Mouse (Mus musculus): ENCODE measurements around the gene Srgap3. TPM values are rescaled to one million over a fixed set of nuclear protein-coding genes. Genes with fewer than 3 reads are reported as not detected.
"Not testable (repeated sequence)": the region's sequence is repeated elsewhere in the genome, so short reads cannot be mapped to it uniquely, and the experiment has no call there.

The Srgap3 gene
- polyA plus RNA-seq, 1 experiment from 2014 or later, result 1.3 TPM

DNA sequence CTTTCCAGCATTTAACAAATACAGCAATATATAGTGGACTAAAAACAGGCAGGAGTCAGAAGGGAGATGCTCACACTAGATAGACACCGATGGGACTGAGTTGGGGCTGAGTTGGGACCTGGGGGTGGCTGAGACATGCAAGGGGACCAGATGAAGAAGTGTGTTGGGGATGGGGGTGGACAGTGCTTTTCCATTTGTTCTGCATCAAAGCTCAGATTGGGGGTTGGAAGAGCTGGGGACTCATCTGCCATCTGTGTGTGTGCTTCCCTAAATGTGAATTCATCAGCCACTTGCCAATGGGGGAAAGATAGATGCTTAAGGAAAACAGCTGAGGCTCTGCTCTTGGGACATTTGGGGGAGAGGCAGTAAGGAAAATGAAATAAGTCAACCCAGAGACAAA, 227.1 kb downstream of the Srgap3 start:
- 75% methylated on average over 1 of the region's 1 CpGs for WGBS (ENCODE audit: insufficient replicate concordance)
- no peak for ATAC-seq

DNA sequence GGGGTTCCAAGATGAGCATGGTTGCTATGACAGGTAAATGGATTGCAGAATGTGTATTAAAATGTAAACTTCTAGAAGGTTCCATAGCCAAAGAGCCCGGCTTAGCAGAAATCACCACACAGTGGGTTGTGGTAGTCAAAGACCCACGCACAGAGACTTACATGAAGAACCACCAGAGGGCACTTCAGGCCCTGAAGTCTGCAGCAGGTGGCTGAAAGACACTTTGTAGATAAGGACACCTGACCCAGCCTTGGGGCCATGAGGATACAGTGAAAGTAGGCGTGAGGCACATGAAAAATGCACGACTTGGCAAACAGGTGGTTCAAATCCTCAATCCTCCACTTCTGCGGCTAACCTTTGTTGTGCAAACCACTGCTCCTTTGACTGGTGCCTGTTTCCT, 229.9 kb downstream of the Srgap3 start:
- WGBS (ENCODE audit: insufficient replicate concordance), result 42% methylated on average over 5 of the region's 5 CpGs
- Histone ChIP-seq H3K36me3 (no peaks in the 10 kb centered on the region), H3K4me3 (no peak overlapping the region), H3K27ac (no peak overlapping the region), H3K4me1 (no peaks in the 10 kb centered on the region), H3K9ac (no peak overlapping the region), H3K27me3 (replicated peaks) (no peaks in the 10 kb centered on the region), H3K9me3 (replicated peaks) (0 out of 2 replicates have a peak, but pooled peaks cover 6% of the 10 kb centered on the region), H3K4me2 (no peak overlapping the region)
- ATAC-seq, result peak; percentile 21; the same call in 1 of the 2 replicates

More for the DNA sequence above, 227.1 kb downstream of the Srgap3 start:
- Histone ChIP-seq H3K4me1 (no peaks in the 10 kb centered on the region), H3K4me2 (no peak overlapping the region), H3K27ac (no peak overlapping the region), H3K9ac (no peak overlapping the region), H3K9me3 (replicated peaks) (no peaks in the 10 kb centered on the region), H3K27me3 (replicated peaks) (no peaks in the 10 kb centered on the region), H3K4me3 (no peak overlapping the region), H3K36me3 (no peaks in the 10 kb centered on the region)

DNA sequence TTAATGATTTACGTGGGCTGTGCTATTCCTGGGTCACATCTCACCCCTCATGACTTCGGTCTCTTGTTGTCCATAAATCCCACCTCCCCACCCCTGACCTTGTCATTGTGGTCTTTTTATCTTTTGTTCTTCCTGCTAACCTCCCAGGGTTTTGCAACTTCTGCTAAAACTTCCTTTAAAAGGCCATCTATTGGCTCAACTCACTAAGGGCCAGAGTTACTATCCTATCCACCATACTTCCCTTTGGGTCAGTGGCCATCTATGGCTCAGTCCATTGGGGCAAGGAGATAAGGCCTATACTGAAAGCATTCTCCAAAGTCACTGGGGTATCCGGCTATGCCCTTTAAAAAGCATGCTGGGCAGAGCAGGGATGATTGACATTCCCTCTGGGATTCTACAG, 233.1 kb downstream of the Srgap3 start:
- Histone ChIP-seq H3K4me2 (no peak overlapping the region), H3K4me1 (no peaks in the 10 kb centered on the region), H3K4me3 (no peak overlapping the region), H3K36me3 (no peaks in the 10 kb centered on the region), H3K27me3 (replicated peaks) (no peaks in the 10 kb centered on the region), H3K27ac (no peak overlapping the region), H3K9ac (no peak overlapping the region), H3K9me3 (replicated peaks) (0 out of 2 replicates have a peak, but pooled peaks cover 9% of the 10 kb centered on the region)
- ATAC-seq, result no peak
- 28% methylated on average over 3 of the region's 3 CpGs for WGBS (ENCODE audit: insufficient replicate concordance)

DNA sequence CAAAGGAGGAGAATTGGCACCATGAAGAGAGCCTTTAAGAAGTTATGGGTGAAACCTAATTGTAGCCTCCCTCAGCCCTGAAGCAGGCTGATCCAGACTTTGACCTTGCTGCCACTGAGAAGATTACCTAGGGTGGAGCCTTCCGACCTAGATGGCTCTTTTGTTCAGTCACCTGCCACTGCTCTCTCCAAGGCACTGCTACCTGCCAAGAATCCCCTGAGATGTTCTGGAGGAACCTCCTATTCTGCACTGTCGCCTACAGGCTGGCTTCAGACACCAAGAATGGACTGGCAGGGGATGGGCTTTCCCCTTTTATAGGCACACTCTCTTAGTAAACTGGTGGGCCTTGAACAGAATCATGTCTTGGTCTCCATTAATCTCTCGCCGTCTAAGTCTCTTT, 244.8 kb downstream of the Srgap3 start:
- not testable (repeated sequence) for ATAC-seq; H3K27ac ChIP-seq; H3K9me3 ChIP-seq (replicated peaks); H3K36me3 ChIP-seq; H3K4me2 ChIP-seq; H3K9ac ChIP-seq; H3K4me1 ChIP-seq; H3K4me3 ChIP-seq; H3K27me3 ChIP-seq (replicated peaks)
- 68% methylated on average over 4 of the region's 4 CpGs for WGBS (ENCODE audit: insufficient replicate concordance)

DNA sequence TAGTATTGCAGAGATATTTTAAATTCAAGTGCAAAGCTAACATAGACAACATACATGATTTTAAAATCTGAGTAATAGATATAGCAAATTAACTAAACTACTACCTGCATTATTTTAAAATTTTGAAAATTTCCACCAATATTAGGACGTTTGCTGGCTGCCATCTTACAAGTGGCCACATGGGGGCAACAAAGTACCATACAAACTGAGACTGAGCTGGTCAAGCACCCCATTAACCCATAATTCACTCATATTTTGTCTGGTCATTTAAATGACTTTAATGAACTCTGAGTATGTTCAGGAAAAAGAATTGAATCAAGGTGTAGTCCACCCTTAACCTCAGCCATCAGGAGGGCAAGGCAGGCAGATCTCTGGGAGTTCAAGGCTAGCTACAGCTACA, 246.7 kb downstream of the Srgap3 start:
- Histone ChIP-seq H3K4me3 (no peak overlapping the region), H3K9ac (no peak overlapping the region), H3K4me1 (peaks cover 13% of the 10 kb centered on the region), H3K4me2 (no peak overlapping the region), H3K36me3 (no peaks in the 10 kb centered on the region), H3K27ac (no peak overlapping the region), H3K9me3 (replicated peaks) (no peaks in the 10 kb centered on the region), H3K27me3 (replicated peaks) (0 out of 2 replicates have a peak, but pooled peaks cover 8% of the 10 kb centered on the region)
- WGBS (ENCODE audit: insufficient replicate concordance), result 0% methylated on average over 1 of the region's 1 CpGs
- no peak for ATAC-seq

DNA sequence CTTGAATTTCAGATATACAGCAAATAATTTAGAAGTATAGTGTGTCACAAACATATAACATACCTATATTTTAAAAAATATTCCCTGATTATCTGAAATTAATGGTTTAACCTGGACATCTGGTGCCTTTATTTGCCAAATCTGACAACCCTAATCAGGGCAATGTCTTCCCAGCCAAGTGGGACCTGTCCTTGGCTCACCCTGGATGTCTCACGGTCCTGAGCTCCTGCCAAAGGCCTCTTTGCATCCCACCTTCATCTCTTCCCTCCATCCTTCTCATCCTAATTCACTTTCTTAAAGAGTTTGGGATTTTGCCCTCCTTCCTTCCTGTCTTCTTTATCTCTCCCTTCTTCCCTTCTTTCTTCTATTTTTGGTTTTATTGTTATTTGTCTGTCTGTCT, 248.0 kb downstream of the Srgap3 start:
- ATAC-seq, result no peak
- Histone ChIP-seq H3K4me2 (no peak overlapping the region), H3K9me3 (replicated peaks) (no peaks in the 10 kb centered on the region), H3K27me3 (replicated peaks) (0 out of 2 replicates have a peak, but pooled peaks cover 8% of the 10 kb centered on the region), H3K9ac (no peak overlapping the region), H3K4me3 (no peak overlapping the region), H3K36me3 (no peaks in the 10 kb centered on the region), H3K4me1 (peaks cover 20% of the 10 kb centered on the region), H3K27ac (no peak overlapping the region)
- 52% methylated on average over 1 of the region's 1 CpGs for WGBS (ENCODE audit: insufficient replicate concordance)

DNA sequence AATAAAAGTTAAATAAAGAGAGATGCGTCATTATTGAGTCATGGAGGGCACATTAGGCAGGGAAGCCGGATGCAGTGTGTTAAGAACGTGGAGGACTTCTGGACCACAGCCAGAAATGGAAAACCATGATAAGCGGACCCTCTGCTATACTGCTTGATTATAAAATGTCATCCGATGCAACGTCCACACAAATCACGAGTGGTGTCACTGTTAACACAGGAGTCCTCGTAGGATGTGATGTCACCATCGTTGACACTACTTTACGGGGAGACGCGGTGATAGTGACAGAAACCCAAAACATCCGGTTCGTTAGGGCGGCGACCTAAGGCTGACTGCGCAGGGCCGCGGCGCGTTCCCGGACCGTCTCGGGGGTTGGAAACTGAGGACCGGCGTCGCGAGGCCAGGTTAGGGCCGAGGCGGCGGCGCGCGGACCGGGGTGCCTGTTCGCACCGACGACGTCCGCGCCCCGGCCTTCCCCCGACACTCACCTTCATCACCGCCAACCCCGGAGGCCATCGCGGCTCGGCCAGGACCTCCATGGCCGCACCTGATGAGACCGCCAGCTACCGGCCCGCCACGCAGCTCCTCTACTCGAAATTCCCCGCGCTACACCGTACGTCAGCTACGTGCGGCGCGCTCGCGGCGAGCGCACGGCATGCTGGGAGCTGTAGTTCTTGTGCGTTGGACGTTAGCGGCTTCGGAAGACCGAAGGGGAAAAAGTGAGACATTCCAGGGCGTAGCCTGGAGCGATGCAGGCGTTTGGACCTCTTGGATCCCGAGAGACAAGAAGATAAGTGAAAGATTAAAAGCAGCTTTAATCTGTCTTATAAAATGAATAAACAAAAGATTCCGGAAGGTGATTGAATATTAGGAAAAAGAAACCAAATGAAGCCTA, 250.8 kb downstream of the Srgap3 start, which contains the start of gene Rad18:
Rad18 (minus strand) TSS at position 631 of the 895 bp plus-strand sequence.
- Histone ChIP-seq H3K9me3 (replicated peaks) (no peaks in the 10 kb centered on the region), H3K4me1 (peaks cover 26% of the 10 kb centered on the region), H3K36me3 (peaks cover 22% of the 10 kb centered on the region), H3K4me2 (peak within 1 kb of the TSS; percentile 68), H3K4me3 (peak within 1 kb of the TSS; percentile 78), H3K9ac (peak within 1 kb of the TSS; percentile 86), H3K27me3 (replicated peaks) (0 out of 2 replicates have a peak, but pooled peaks cover 8% of the 10 kb centered on the region), H3K27ac (peak within 1 kb of the TSS; percentile 96)
- ATAC-seq, result peak; percentile 97
- WGBS (ENCODE audit: insufficient replicate concordance), result under 1% methylated on average over 77 of the region's 77 CpGs

DNA sequence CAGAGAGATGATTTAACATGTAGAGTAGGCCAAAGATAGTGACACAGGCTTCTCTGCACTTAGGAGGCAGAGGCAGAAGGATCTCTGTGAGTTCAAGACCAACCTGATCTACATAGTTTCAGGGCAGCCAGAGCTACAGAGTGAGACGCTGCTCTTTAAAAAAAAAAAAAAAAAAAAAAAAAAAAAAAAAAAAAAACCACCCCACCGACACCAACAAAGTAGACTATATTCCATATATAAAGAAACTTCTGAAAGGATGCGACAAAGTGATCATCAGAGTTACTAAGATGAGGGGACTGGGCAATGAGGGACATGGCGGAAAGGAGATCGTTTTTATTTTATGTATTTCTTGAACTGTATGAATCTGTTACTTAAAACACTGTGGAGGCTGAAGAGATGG, 252.6 kb downstream of the Srgap3 start:
- Histone ChIP-seq H3K27me3 (replicated peaks) (0 out of 2 replicates have a peak, but pooled peaks cover 8% of the 10 kb centered on the region), H3K27ac (no peak overlapping the region), H3K4me2 (peak overlapping the region; percentile 68), H3K9me3 (replicated peaks) (no peaks in the 10 kb centered on the region), H3K36me3 (peaks cover 40% of the 10 kb centered on the region), H3K4me1 (peaks cover 26% of the 10 kb centered on the region), H3K9ac (0 out of 2 replicates have a peak overlapping the region, but pooled peaks have one; percentile 86), H3K4me3 (no peak overlapping the region)
- WGBS (ENCODE audit: insufficient replicate concordance), result 90% methylated on average over 5 of the region's 5 CpGs
- ATAC-seq, result no peak

DNA sequence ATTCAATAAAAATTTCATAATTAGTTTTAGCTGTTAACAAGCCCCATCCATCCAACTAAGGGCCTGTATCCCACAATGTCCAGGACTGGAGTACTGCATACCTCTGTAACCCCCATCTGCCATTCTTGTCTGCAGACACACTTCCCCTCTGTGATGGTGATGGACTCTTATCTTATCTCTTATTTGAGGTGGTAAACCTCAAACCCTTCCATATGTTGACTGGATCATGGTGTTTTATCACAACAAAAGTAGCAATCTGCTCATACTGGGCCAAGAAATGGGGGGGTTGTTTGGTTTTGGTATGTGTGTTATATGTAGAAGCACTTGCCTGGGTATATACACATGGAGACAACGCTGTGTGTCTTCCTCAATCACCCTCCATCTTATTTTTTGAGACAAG, 255.5 kb downstream of the Srgap3 start:
- Histone ChIP-seq H3K27me3 (replicated peaks) (no peaks in the 10 kb centered on the region), H3K9ac (no peak overlapping the region), H3K4me3 (no peak overlapping the region), H3K36me3 (peaks cover 58% of the 10 kb centered on the region), H3K27ac (no peak overlapping the region), H3K9me3 (replicated peaks) (no peaks in the 10 kb centered on the region), H3K4me2 (no peak overlapping the region), H3K4me1 (peaks cover 18% of the 10 kb centered on the region)
- no peak for ATAC-seq
- WGBS (ENCODE audit: insufficient replicate concordance), result 97% methylated on average over 1 of the region's 1 CpGs

DNA sequence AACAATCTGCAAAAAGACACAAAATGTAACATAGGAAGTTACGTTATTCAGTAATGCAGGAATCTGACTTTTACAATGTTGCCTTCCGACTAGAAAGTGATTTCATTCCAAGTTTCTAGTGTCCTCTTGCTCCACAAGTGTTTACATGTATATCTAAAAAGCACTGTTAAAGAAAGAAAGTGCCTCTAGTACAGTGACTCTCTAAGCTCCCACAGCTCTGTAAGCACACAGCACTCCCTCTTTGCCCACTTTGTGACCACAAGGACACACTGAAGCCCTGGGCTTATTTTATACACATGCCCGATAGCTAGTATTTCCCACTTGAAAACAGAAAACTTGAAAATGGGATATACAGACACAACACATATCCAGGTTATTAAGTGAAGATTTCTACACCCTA, 259.0 kb downstream of the Srgap3 start:
- H3K4me1 ChIP-seq, result peaks cover 22% of the 10 kb centered on the region
- H3K36me3 ChIP-seq, result peaks cover 69% of the 10 kb centered on the region
- ATAC-seq, result no peak
- no peak overlapping the region for H3K4me3 ChIP-seq
- WGBS (ENCODE audit: insufficient replicate concordance), result 86% methylated on average over 3 of the region's 3 CpGs
- no peaks in the 10 kb centered on the region for H3K9me3 ChIP-seq (replicated peaks)
- H3K27ac ChIP-seq, result no peak overlapping the region
- no peaks in the 10 kb centered on the region for H3K27me3 ChIP-seq (replicated peaks)
- H3K4me2 ChIP-seq, result no peak overlapping the region
- no peak overlapping the region for H3K9ac ChIP-seq

DNA sequence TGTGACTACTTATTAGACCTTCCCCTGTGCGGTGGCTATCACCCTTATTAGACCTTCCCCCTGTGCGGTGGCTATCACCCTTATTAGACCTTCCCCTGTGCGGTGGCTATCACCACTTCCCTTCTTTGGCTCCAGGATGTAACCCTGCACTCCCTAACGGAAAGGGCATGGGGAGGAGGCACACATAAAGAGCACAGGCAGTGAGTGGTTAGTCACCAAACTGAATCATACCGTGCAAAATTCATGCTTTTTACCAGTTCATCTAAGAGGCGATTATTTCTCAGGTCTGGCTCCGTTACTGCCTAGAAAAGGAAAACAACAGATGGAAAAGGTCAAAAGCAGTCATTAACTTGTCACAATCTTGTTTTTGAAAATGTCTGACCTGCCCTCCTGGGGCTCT, 260.6 kb downstream of the Srgap3 start:
- Histone ChIP-seq H3K4me1 (peaks cover 18% of the 10 kb centered on the region), H3K9ac (no peak overlapping the region), H3K9me3 (replicated peaks) (no peaks in the 10 kb centered on the region), H3K36me3 (peaks cover 69% of the 10 kb centered on the region), H3K27ac (no peak overlapping the region), H3K4me2 (no peak overlapping the region), H3K27me3 (replicated peaks) (no peaks in the 10 kb centered on the region), H3K4me3 (no peak overlapping the region)
- no peak for ATAC-seq
- 50% methylated on average over 7 of the region's 7 CpGs for WGBS (ENCODE audit: insufficient replicate concordance)

DNA sequence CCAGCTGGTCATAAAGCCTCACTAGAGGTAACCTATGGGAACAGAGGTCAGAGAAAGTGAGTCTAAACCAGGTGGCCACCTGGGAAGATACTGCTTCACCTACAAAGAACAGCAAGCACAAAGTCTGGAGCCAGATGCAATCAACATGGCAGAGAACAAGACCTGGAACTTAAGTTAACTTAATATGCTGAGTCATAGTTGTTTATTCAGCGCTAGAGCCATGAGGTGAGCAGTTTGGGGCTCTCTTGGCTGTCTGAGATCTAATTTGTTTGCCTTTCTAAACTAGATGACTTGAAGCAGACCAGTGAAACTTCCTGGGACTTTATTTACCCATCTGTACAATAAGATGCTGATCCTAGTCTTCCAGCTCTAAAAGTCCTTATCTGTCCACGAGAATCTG, 263.0 kb downstream of the Srgap3 start:
- no peaks in the 10 kb centered on the region for H3K27me3 ChIP-seq (replicated peaks)
- 62% methylated on average over 2 of the region's 2 CpGs for WGBS (ENCODE audit: insufficient replicate concordance)
- ATAC-seq, result peak; percentile 90
- H3K4me1 ChIP-seq, result peaks cover 16% of the 10 kb centered on the region
- H3K36me3 ChIP-seq, result peaks cover 68% of the 10 kb centered on the region
- H3K9ac ChIP-seq, result no peak overlapping the region
- no peak overlapping the region for H3K4me3 ChIP-seq
- no peaks in the 10 kb centered on the region for H3K9me3 ChIP-seq (replicated peaks)
- H3K4me2 ChIP-seq, result peak overlapping the region; percentile 6; the same call in 1 of the 2 replicates
- peak overlapping the region; percentile 59 for H3K27ac ChIP-seq
